Mouse (Mus musculus) T-helper 17 cell (primary cell): Measurements from ENCODE around the gene Cypt4.
"Not testable (repeated sequence)": the region's sequence is repeated elsewhere in the genome, so short reads cannot be mapped to it uniquely, and the experiment has no call there.

Experiments used
- in situ Hi-C, 2 experiments: fragments of 300-600 bp; cut with MboI, MseI; formaldehyde crosslinking; loops; 1 replicate in 1 of 2; 2 replicates in 1 of 2; pipeline ENCODE4 v1.15.1; 2025; ENCODE audit warnings: high pct_unique_total_duplicates in 2 of 2

The Cypt4 gene

DNA sequence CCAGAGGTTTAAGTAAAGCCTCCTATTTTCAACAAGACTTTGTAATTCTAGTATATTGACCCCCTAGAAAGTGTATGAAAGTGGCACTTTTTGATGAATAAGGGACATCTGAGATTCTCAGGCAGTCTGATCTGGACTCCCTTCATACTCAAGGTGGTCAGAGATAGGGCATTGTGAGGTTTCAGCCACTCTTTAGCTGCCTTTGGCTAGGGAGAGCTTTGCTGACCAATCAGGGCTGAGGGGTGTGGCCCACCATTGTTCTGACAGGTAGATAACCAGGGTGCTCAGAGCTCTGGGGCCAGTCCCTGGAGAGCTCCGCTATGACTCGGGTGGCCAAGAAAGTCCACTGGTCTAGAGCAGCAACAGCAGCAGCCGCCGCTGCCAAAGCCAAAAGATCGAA is at the start of gene Cypt4:
Gene Cypt4, plus strand, starts transcription at position 301 of the 400 bp plus-strand sequence.
- in situ Hi-C loops = no loop called here

DNA sequence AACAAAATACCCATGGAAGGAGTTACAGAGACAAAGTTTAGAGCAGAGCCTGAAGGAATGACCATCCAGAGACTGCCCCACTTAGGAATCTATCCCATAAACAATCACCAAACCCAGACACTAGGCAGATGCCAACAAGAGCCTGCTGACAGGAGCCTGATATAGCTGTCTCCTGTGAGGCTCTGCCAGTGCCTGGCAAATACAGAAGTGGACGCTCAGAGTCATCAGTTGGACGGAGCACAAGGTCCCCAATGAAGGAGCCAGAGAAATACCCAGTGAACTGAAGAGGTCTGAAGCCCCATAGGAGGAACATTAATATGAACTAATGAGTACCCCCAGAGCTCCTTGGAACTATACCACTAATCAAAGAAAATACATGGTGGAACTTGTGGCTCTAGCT is 12.3 kb downstream of the Cypt4 start:
- in situ Hi-C loops = not testable (repeated sequence)
